Mouse (Mus musculus) liver, embryonic 16.5 days (tissue): ENCODE data around the gene Wdr95. TPM values are rescaled to one million over a fixed set of nuclear protein-coding genes. Genes with fewer than 3 reads are reported as not detected.

ENCODE experiments used
- ATAC-seq: fragments of 200-750 bp; cut with Nextera tagmentation; 2 replicates; pipeline ENCODE4 v1.8.0; 2017; ENCODE audit warnings: low read depth, mild to moderate bottlenecking, moderate number of reproducible peaks, moderate library complexity
- H3K27ac ChIP-seq: fragments of 300-500 bp; sonication (generic); 2 replicates; pipeline ENCODE4 v1.5.1; 2014; ENCODE audit warnings: mild to moderate bottlenecking, low read length
- H3K27me3 ChIP-seq: fragments of 300-500 bp; sonication (generic); 2 replicates; pipeline ENCODE4 v1.6.1; 2014; ENCODE audit warnings: low read depth, low read length, mixed read lengths; ENCODE audit not compliant: control insufficient read depth, insufficient read depth
- H3K36me3 ChIP-seq: fragments of 300-500 bp; sonication (generic); 2 replicates; pipeline ENCODE4 v1.6.1; 2014; ENCODE audit warnings: mild to moderate bottlenecking; ENCODE audit not compliant: control insufficient read depth, insufficient read depth
- H3K4me1 ChIP-seq: fragments of 300-500 bp; sonication (generic); 2 replicates; pipeline ENCODE4 v1.6.1; 2014; ENCODE audit warnings: low read depth, low read length, mixed read lengths; ENCODE audit not compliant: control insufficient read depth
- H3K4me2 ChIP-seq: fragments of 300-500 bp; sonication (generic); 2 replicates; pipeline ENCODE4 v1.6.1; 2014; ENCODE audit warnings: low read depth, low read length, mixed read lengths
- H3K4me3 ChIP-seq: fragments of 300-500 bp; sonication (generic); 2 replicates; pipeline ENCODE4 v1.5.1; 2014; ENCODE audit warnings: low read depth, mild to moderate bottlenecking, low read length
- H3K9ac ChIP-seq: fragments of 300-500 bp; sonication (generic); 2 replicates; pipeline ENCODE4 v1.6.1; 2014; ENCODE audit warnings: low read depth, low read length
- H3K9me3 ChIP-seq: fragments of 300-500 bp; sonication (generic); replicated peaks from 2 replicates; pipeline ENCODE4 v1.6.1; 2016; ENCODE audit warnings: low read length; ENCODE audit not compliant: control insufficient read depth
- WGBS: fragments of 180-500 bp; shearing (Covaris S2); extraction: QIAGEN DNeasy Blood & Tissue Kit; methylation state at CpG from one replicate; pipeline ENCODE4 v1.1.7; 2014; ENCODE audit not compliant: insufficient replicate concordance; 5-methylcytosine and 5-hydroxymethylcytosine counted together
- polyA plus RNA-seq: library from polyadenylated mRNA; unstranded; fragments of >200 nt; fragmentation: Nextera tagmentation; extraction: Ambion mirVana; gene quantifications from 2 replicates; pipeline ENCODE4 v1.2.1, GENCODE M21; 2015

The Wdr95 gene
- polyA plus RNA-seq, 1 experiment from 2014 or later = not detected

- ATAC-seq = no peak
- Histone ChIP-seq H3K4me3 (no peak overlapping the region), H3K4me2 (no peak overlapping the region), H3K9me3 (no peaks in the 10 kb centered on the region), H3K9ac (no peak overlapping the region), H3K36me3 (no peaks in the 10 kb centered on the region), H3K27ac (no peak overlapping the region), H3K27me3 (no peaks in the 10 kb centered on the region), H3K4me1 (no peaks in the 10 kb centered on the region)
- 69% methylated on average over 8 of the region's 8 CpGs for WGBS
These were observed 25.9 kb downstream of the Wdr95 start for GRCm38 (mm10) chr5:149554397-149554796.

GRCm38 (mm10) chr5:149560903-149561588 is 32.6 kb downstream of the Wdr95 start:
- Histone ChIP-seq H3K36me3 (no peaks in the 10 kb centered on the region), H3K27me3 (no peaks in the 10 kb centered on the region), H3K9ac (no peak overlapping the region), H3K4me3 (no peak overlapping the region), H3K27ac (no peak overlapping the region), H3K4me2 (no peak overlapping the region), H3K4me1 (no peaks in the 10 kb centered on the region), H3K9me3 (no peaks in the 10 kb centered on the region)
- 45% methylated on average over 11 of the region's 11 CpGs for WGBS
- ATAC-seq = no peak

GRCm38 (mm10) chr5:149566026-149566425 is 37.5 kb downstream of the Wdr95 start:
- no peak for ATAC-seq

GRCm38 (mm10) chr5:149566957-149567356 is 38.5 kb downstream of the Wdr95 start:
- H3K4me2 ChIP-seq = no peak overlapping the region
- no peak overlapping the region for H3K9ac ChIP-seq
- no peaks in the 10 kb centered on the region for H3K4me1 ChIP-seq
- H3K27ac ChIP-seq = no peak overlapping the region
- H3K9me3 ChIP-seq = no peaks in the 10 kb centered on the region
- no peaks in the 10 kb centered on the region for H3K36me3 ChIP-seq
- H3K27me3 ChIP-seq = no peaks in the 10 kb centered on the region
- H3K4me3 ChIP-seq = no peak overlapping the region
- no peak for ATAC-seq
- WGBS = 72% methylated on average over 5 of the region's 5 CpGs

More at GRCm38 (mm10) chr5:149566026-149566425, 37.5 kb downstream of the Wdr95 start:
- no peaks in the 10 kb centered on the region for H3K9me3 ChIP-seq
- no peak overlapping the region for H3K4me2 ChIP-seq
- H3K36me3 ChIP-seq = no peaks in the 10 kb centered on the region
- no peak overlapping the region for H3K9ac ChIP-seq
- H3K4me3 ChIP-seq = no peak overlapping the region
- H3K4me1 ChIP-seq = no peaks in the 10 kb centered on the region
- H3K27me3 ChIP-seq = no peaks in the 10 kb centered on the region
- no peak overlapping the region for H3K27ac ChIP-seq
- 63% methylated on average over 11 of the region's 11 CpGs for WGBS

GRCm38 (mm10) chr5:149568993-149569392 is 40.5 kb downstream of the Wdr95 start:
- 82% methylated on average over 13 of the region's 13 CpGs for WGBS
- Histone ChIP-seq H3K4me1 (no peaks in the 10 kb centered on the region), H3K9me3 (no peaks in the 10 kb centered on the region), H3K4me2 (no peak overlapping the region), H3K27me3 (no peaks in the 10 kb centered on the region), H3K36me3 (no peaks in the 10 kb centered on the region), H3K4me3 (no peak overlapping the region), H3K27ac (no peak overlapping the region), H3K9ac (no peak overlapping the region)
- ATAC-seq = no peak

- no peaks in the 10 kb centered on the region for H3K9me3 ChIP-seq
- 53% methylated on average over 10 of the region's 10 CpGs for WGBS
- H3K9ac ChIP-seq = no peak overlapping the region
- no peak for ATAC-seq
- H3K4me1 ChIP-seq = no peaks in the 10 kb centered on the region
- no peak overlapping the region for H3K4me3 ChIP-seq
- H3K27ac ChIP-seq = no peak overlapping the region
- no peak overlapping the region for H3K4me2 ChIP-seq
- H3K36me3 ChIP-seq = no peaks in the 10 kb centered on the region
- no peaks in the 10 kb centered on the region for H3K27me3 ChIP-seq
These were observed 48.5 kb downstream of the Wdr95 start for GRCm38 (mm10) chr5:149576977-149577376.

DNA sequence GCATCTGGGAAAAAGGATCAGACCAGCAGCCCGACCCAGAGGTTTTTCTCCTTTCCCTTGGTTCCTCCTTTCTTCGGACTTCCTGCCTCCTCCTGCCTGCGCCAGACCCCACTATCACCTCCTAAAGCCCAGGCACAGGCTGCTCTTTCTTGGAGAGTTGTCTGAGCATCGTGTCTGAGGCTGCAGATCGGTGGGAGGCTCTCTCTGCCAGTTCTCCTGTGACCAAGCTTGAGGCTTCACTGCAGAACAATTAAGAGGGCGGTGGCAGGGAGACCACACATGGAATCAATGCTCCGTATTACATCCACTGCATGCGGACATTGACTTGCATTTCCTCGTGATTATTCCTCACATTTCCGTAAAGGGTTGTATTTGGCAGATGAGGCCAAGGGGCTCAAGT is 49.0 kb downstream of the Wdr95 start:
- no peaks in the 10 kb centered on the region for H3K27me3 ChIP-seq

GRCm38 (mm10) chr5:149582642-149583262 is 54.3 kb downstream of the Wdr95 start:
- ATAC-seq = no peak
- Histone ChIP-seq H3K9ac (no peak overlapping the region), H3K4me3 (no peak overlapping the region), H3K4me1 (no peaks in the 10 kb centered on the region), H3K4me2 (no peak overlapping the region), H3K9me3 (no peaks in the 10 kb centered on the region), H3K27ac (no peak overlapping the region), H3K27me3 (no peaks in the 10 kb centered on the region), H3K36me3 (no peaks in the 10 kb centered on the region)
- WGBS = 29% methylated on average over 5 of the region's 5 CpGs

More for the DNA sequence above, 49.0 kb downstream of the Wdr95 start:
- no peak overlapping the region for H3K27ac ChIP-seq
- H3K4me2 ChIP-seq = no peak overlapping the region
- no peak overlapping the region for H3K9ac ChIP-seq
- ATAC-seq = no peak
- H3K36me3 ChIP-seq = no peaks in the 10 kb centered on the region
- H3K4me3 ChIP-seq = no peak overlapping the region
- no peaks in the 10 kb centered on the region for H3K9me3 ChIP-seq
- 30% methylated on average over 10 of the region's 10 CpGs for WGBS
- no peaks in the 10 kb centered on the region for H3K4me1 ChIP-seq

- Histone ChIP-seq H3K9ac (no peak overlapping the region), H3K4me2 (no peak overlapping the region), H3K4me3 (no peak overlapping the region), H3K27ac (no peak overlapping the region), H3K4me1 (no peaks in the 10 kb centered on the region), H3K36me3 (no peaks in the 10 kb centered on the region), H3K9me3 (no peaks in the 10 kb centered on the region), H3K27me3 (no peaks in the 10 kb centered on the region)
- ATAC-seq = no peak
- 33% methylated on average over 8 of the region's 8 CpGs for WGBS
These were observed 55.0 kb downstream of the Wdr95 start for GRCm38 (mm10) chr5:149583507-149583906.
